Mouse (Mus musculus) bone marrow macrophage, adult 2 months (primary cell): Measurements from ENCODE around the gene Tktl1. TPM values are rescaled to one million over a fixed set of nuclear protein-coding genes. Genes with fewer than 3 reads are reported as not detected.

ENCODE experiments used
- H3K27ac ChIP-seq: 2 replicates; pipeline ENCODE4 v1.5.1; 2012; ENCODE audit warnings: low read depth, low read length; ENCODE audit not compliant: insufficient read depth
- H3K4me1 ChIP-seq: 2 replicates; pipeline ENCODE4 v1.6.1; 2012; ENCODE audit warnings: low read length; ENCODE audit not compliant: control insufficient read depth, insufficient read depth
- H3K4me3 ChIP-seq: 2 replicates; pipeline ENCODE4 v1.5.1; 2012; ENCODE audit warnings: mild to moderate bottlenecking, low read length, moderate library complexity; ENCODE audit not compliant: insufficient read depth
- CTCF ChIP-seq: IDR thresholded peaks from 2 replicates; pipeline ENCODE4 v1.5.1; 2012; ENCODE audit warnings: low read depth, mild to moderate bottlenecking, low read length, moderate library complexity
- POLR2A ChIP-seq: IDR thresholded peaks from 2 replicates; pipeline ENCODE4 v1.6.1; 2012; ENCODE audit warnings: mild to moderate bottlenecking, low read depth, low read length, borderline replicate concordance
- polyA plus RNA-seq: library from polyadenylated mRNA; stranded (reverse); fragments of >200 nt; gene quantifications from 2 replicates; pipeline ENCODE4 v1.2.4, GENCODE M21; 2012; ENCODE audit not compliant: missing spikeins, insufficient read depth, insufficient read length

Gene Tktl1
- polyA plus RNA-seq, 1 experiment, result not detected

DNA sequence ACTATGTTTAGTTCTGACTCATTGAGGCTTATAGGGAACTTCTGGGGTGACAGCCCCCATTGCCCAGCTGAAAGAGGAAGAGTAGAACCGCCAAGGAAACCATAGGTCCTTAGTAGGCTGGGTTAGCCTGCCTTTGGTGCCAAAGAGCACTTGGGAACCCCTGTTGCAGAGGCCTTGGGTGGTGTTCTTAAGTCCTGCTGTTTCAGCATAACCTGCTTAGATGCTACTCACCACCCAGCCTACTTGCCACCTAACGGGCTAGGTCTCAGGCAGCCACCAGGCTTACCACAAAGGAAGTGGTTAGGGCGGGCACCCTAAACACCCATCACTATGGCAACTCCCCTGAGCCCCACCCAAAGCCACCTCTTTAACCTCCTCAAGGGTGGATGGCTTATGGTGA is 66.7 kb downstream of the Tktl1 start:
- Histone ChIP-seq H3K4me3 (peak overlapping the region; percentile 65; the same call in 1 of the 2 replicates), H3K27ac (peak overlapping the region; percentile 96), H3K4me1 (peaks cover 29% of the 10 kb centered on the region)
- TF ChIP-seq CTCF (no peak), POLR2A (no peak)

DNA sequence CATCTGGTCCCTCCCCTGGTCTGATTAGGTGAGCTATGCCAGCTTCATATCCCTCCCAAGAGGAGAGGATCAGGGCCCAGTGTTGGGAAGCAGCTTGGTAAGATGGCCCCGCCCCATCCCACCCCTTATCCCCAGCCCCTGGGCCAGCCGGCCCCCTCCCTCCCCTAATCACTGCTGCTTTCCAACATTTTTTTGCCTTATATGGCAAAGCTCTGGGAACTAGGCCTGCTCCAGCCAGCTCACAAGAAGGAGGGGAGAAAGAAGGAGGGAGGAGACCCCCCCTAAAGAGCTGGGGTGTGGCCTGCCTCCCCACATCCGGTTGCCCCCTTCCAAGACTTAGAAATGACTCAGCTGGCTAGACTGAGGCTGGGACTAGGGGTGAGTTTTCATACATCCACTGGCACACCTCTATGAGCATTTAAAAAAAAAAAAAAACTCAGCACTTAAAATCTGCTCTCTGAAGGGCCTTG is 67.6 kb downstream of the Tktl1 start:
- Histone ChIP-seq H3K27ac (peak overlapping the region; percentile 96), H3K4me3 (peak overlapping the region; percentile 65), H3K4me1 (peaks cover 32% of the 10 kb centered on the region)
- no peak for TF ChIP-seq POLR2A
- no peak for TF ChIP-seq CTCF

- H3K27ac ChIP-seq, result peak overlapping the region; percentile 73
- peaks cover 34% of the 10 kb centered on the region for H3K4me1 ChIP-seq
- H3K4me3 ChIP-seq, result peak overlapping the region; percentile 65
- no peak for TF ChIP-seq POLR2A
- no peak for TF ChIP-seq CTCF
Measured at GRCm38 (mm10) chrX:74245107-74245506, 68.0 kb downstream of the Tktl1 start.

DNA sequence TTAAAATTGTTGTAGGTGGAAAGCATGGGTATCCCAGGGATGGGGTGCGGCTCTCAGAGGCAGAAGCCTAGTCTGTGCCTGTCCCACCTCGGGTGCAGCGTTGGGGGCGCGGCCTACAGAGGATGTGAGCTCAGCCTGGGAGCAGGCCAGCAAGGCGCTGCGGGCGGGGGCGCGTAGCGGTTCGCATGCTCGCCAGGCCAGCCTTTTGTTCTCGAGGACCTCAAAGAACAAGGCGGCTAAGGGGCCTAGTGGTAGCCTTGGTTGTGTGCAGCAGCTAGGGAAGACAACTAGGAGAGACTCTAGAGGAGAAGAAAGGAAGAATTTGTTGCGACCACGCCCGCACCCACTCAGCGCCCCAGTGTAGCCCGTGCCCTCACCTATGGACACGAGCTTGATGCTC is 68.6 kb downstream of the Tktl1 start:
- Histone ChIP-seq H3K4me3 (peak overlapping the region; percentile 65), H3K27ac (peak overlapping the region; percentile 73)

DNA sequence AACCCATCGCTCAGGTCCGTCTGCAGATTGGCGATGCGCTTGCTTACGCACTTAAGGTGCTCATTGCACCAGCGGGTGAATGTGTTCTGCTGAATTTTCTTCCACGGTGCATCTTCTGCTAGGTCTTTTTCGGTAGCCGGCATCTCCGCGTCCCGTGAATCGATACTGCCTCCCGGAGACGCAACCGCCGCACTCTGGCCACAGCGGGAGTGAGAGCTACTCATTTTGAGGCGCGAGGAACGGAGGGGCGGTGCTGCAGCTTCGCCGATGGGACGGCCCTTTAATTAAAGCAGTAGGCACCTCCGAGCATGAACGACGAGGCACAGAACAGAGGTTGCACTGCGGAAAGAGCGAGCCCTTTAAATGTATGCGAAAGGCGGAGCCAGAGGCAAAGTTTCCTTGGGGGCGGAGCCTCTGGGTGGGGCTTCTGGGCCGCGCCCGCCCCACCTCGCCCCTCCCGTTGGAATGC is 69.2 kb downstream of the Tktl1 start:
- peak overlapping the region; percentile 73 for H3K27ac ChIP-seq
- H3K4me1 ChIP-seq, result peaks cover 32% of the 10 kb centered on the region
- TF ChIP-seq POLR2A (peak; percentile 95), CTCF (no peak)
- H3K4me3 ChIP-seq, result peak overlapping the region; percentile 67

More for the DNA sequence above, 68.6 kb downstream of the Tktl1 start:
- TF ChIP-seq POLR2A, result no peak
- no peak for TF ChIP-seq CTCF
- peaks cover 36% of the 10 kb centered on the region for H3K4me1 ChIP-seq

DNA sequence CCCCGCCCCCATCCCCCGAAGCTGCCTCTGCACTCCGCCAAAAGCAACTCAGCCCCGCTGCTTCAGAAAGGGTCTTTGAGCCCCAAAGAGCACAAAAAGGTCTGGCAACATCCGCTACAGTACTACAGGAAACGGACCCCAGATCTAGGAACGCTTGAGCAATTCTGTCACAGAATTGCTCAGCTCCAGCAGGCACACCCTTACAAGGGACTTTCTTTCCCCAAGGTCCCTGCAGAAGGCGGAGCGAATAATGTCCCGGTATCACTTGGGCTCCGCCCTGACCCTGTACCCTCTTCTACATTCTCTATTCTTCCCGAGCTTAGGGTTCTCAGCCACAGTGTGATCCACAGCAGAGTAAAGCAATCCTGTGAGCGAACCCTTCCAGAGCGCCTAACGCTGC is 69.6 kb downstream of the Tktl1 start:
- TF ChIP-seq CTCF, result no peak
- no peak for TF ChIP-seq POLR2A
- Histone ChIP-seq H3K27ac (peak overlapping the region; percentile 81), H3K4me1 (peaks cover 29% of the 10 kb centered on the region), H3K4me3 (peak overlapping the region; percentile 67)

GRCm38 (mm10) chrX:74248651-74249050 is 71.6 kb downstream of the Tktl1 start:
- H3K4me3 ChIP-seq, result peak overlapping the region; percentile 63
- H3K27ac ChIP-seq, result no peak overlapping the region
- peak; percentile 36; the same call in 1 of the 2 replicates for TF ChIP-seq CTCF
- TF ChIP-seq POLR2A, result no peak
- H3K4me1 ChIP-seq, result peaks cover 13% of the 10 kb centered on the region

GRCm38 (mm10) chrX:74249615-74250014 is 72.6 kb downstream of the Tktl1 start, which contains the start of gene Flna:
Flna (minus strand) TSS chrX:74249820.
- TF ChIP-seq CTCF (no peak), POLR2A (no peak)
- Histone ChIP-seq H3K4me3 (peak within 1 kb of the TSS; percentile 63), H3K27ac (peak within 1 kb of the TSS; percentile 29), H3K4me1 (peaks cover 10% of the 10 kb centered on the region)

GRCm38 (mm10) chrX:74254153-74254887 is 77.3 kb downstream of the Tktl1 start, which contains the start of gene Emd:
Emd (plus strand) TSS chrX:74254687.
- no peak for TF ChIP-seq POLR2A
- no peak for TF ChIP-seq CTCF
- peak within 1 kb of the TSS; percentile 74 for H3K4me3 ChIP-seq
- H3K4me1 ChIP-seq, result peaks cover 4% of the 10 kb centered on the region
- peak within 1 kb of the TSS; percentile 63 for H3K27ac ChIP-seq

- peak overlapping the region; percentile 63 for H3K27ac ChIP-seq
- TF ChIP-seq CTCF, result no peak
- TF ChIP-seq POLR2A, result no peak
- peaks cover 2% of the 10 kb centered on the region for H3K4me1 ChIP-seq
- H3K4me3 ChIP-seq, result peak overlapping the region; percentile 74
Measured at GRCm38 (mm10) chrX:74254888-74255565, 78.0 kb downstream of the Tktl1 start.

- H3K4me1 ChIP-seq, result no peaks in the 10 kb centered on the region; the same call in 1 of the 2 replicates
- H3K27ac ChIP-seq, result no peak overlapping the region
- TF ChIP-seq POLR2A, result no peak
- no peak for TF ChIP-seq CTCF
- H3K4me3 ChIP-seq, result no peak overlapping the region
Measured at GRCm38 (mm10) chrX:74257746-74258145, 80.7 kb downstream of the Tktl1 start.

Other genes with a start within 250 kb of the Tktl1 start
- 162 and 175 TPM in 2 replicates for gene Renbp, start 246.4 kb upstream of the Tktl1 start, polyA plus RNA-seq
- gene Hcfc1, start 210.9 kb upstream of the Tktl1 start, polyA plus RNA-seq, result 37.1 and 39.9 TPM in 2 replicates
- 66.7 and 69.6 TPM in 2 replicates for gene Irak1, start 153.3 kb upstream of the Tktl1 start, polyA plus RNA-seq
- not detected in 2 replicates for gene Opn1mw, start 49.8 kb upstream of the Tktl1 start, polyA plus RNA-seq
- gene Mecp2, start 41.9 kb upstream of the Tktl1 start, polyA plus RNA-seq, result 26.2 and 27.3 TPM in 2 replicates
- not detected in 2 replicates for gene Tex28, start 9.4 kb upstream of the Tktl1 start, polyA plus RNA-seq
- gene Flna, start 72.6 kb downstream of the Tktl1 start, polyA plus RNA-seq, result 326 and 442 TPM in 2 replicates
- gene Emd, start 77.4 kb downstream of the Tktl1 start, polyA plus RNA-seq, result 61.4 and 66.9 TPM in 2 replicates
- gene Rpl10, start 93.6 kb downstream of the Tktl1 start, polyA plus RNA-seq, result 136 and 172 TPM in 2 replicates
- gene Taz, start 104.7 kb downstream of the Tktl1 start, polyA plus RNA-seq, result 74.6 and 79.4 TPM in 2 replicates
- 274 and 292 TPM in 2 replicates for gene Dnase1l1, start 105.1 kb downstream of the Tktl1 start, polyA plus RNA-seq
- 529 and 540 TPM in 2 replicates for gene Atp6ap1, start 119.8 kb downstream of the Tktl1 start, polyA plus RNA-seq
- gene Gdi1, start 127.7 kb downstream of the Tktl1 start, polyA plus RNA-seq, result 160 and 185 TPM in 2 replicates
- gene Fam50a, start 135.8 kb downstream of the Tktl1 start, polyA plus RNA-seq, result 76.2 and 87.8 TPM in 2 replicates
- gene Plxna3, start 151.8 kb downstream of the Tktl1 start, polyA plus RNA-seq, result 2.5 and 3.8 TPM in 2 replicates
- 45.1 and 50.3 TPM in 2 replicates for gene Lage3, start 176.4 kb downstream of the Tktl1 start, polyA plus RNA-seq
- 20.5 and 23.7 TPM in 2 replicates for gene Ubl4a, start 196.0 kb downstream of the Tktl1 start, polyA plus RNA-seq
- gene Slc10a3, start 196.1 kb downstream of the Tktl1 start, polyA plus RNA-seq, result 13.5 and 15.2 TPM in 2 replicates
- 22.2 and 26.8 TPM in 2 replicates for gene Fam3a, start 216.0 kb downstream of the Tktl1 start, polyA plus RNA-seq
- 28.4 and 34.5 TPM in 2 replicates for gene Ikbkg, start 216.0 kb downstream of the Tktl1 start, polyA plus RNA-seq